Mouse (Mus musculus): ENCODE data around the gene Ly6g6d.

GRCm38 (mm10) chr17:35083929-35084497 lies 6.1 kb upstream of the Ly6g6d start:
- TF ChIP-seq CTCF (IDR thresholded peaks at IDR 0.05; ENCODE audit: low read depth) (no peak), EP300 (IDR thresholded peaks at IDR 0.05; ENCODE audit: low read depth) (no peak)

All from liver, postnatal 0 days (tissue).